Mouse (Mus musculus): Measurements from ENCODE around the gene Acta1.

GRCm38 (mm10) chr8:123884721-123885565 is 9.6 kb downstream of the Acta1 start:
- TF ChIP-seq CTCF (IDR thresholded peaks at IDR 0.05; ENCODE audit: low read depth, low read length), result no peak
- no peak for TF ChIP-seq POLR2A (IDR thresholded peaks at IDR 0.05; ENCODE audit: borderline replicate concordance, low read depth, low read length)

Data from bone marrow macrophage, adult 2 months (primary cell).